Mouse (Mus musculus) yolk sac, embryonic 10.5 days (tissue): ENCODE measurements around the gene Arsg.

Experiments used
- DNase-seq: peaks from one replicate; pipeline ENCODE4 v3.0.0-alpha.2; 2017; ENCODE audit warnings: low spot score

Arsg gene

DNA sequence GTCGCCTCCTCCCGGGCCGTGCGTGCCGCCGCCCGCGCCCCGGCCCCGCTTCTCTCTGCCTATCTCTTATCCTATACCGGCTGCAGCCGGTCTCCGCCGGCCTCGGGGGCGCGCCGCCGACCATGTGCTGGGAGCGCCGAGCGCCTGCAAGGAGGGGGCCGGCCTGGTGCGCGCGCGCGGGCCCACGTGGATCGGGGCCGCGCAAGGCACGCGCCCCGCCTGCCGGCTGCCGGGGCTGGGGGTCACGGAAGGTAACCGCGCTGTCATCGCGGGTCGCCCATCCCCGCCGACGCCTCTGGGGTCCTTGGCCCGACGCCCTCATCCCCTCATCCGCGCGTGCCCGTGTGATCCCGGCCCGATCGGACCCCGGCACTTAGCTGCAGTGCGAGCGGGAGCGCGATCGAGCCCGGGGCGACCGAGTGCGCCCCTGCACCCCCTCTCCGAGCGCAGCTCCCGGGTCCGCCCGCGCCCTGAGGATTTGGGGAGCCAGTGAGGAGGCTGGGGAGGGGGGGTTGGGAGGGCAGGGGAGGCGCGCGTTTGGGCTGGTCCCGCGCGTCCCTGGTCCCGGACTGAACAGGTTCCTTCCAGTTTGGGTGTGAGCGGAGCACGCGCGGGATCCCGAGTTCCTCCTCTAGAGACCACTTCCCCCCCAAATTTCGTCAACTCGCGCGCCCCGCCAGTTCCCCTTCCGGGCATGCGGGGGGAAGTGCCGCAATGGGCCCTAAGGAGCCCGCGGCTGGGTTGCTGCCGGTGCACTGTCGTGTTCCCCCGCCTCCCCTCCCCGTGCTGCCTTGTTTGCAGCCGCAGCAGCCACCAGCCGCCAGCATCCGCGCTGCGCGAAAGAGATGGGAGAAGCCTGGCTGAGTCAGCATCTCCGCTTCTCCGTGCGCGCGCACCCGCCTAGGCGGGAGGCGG lies at the start of gene Arsg, which contains the start of gene Slc16a6:
Gene Arsg (plus strand): TSS at position 204 of the 915 bp plus-strand sequence.
Gene Slc16a6 (minus strand): TSS at position 428 of the 915 bp plus-strand sequence.
- DNase-seq: peak; percentile 95

DNA sequence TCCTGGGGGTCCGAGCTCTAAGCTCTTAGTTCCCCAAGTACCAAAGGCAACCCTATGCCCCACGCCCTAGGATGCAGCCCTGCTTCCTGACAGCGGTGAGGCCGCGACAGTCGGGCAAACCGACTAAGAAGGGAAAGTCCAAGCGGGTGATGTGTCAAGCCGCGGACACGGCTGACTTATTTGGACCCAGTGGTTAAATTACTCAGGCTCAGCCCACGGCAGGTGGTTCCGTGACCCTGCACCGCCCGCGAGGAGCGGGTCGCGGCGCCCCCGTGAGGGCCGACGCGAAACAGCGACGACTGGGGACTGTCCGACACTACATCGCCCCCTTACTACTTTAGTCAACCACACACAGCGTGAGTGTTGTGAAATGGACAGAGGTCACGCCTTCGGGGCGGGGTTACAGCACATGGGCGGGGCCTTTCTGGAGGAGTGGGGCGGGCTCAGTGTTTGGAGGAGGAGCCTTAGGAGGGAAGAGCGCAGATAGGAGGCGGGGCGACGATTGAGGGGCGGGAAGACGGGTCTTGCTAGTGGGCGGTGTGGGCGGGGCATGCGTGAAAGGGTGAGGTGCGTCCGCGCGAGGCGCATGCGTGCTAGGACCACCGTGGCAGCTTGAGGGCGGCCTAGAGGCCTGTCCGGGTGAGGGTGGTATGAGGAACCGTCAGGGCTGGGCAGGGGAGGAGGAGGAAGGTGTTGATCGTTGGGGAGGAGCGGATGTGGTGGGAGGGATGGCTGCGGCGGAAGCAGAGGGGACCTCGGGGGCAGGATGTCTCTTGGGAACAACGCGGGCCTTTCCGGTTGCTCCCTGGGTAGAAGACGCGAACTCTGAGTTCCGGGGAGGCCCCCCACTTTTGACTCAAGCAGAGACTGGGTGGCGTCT lies 47.5 kb upstream of the Arsg start, which contains the start of gene Amz2:
Gene Amz2 (plus strand): TSS at position 555 of the 880 bp plus-strand sequence.
- DNase-seq: peak; percentile 100

- no peak for DNase-seq
These were observed 46.9 kb upstream of the Arsg start for GRCm38 (mm10) chr11:109426272-109426586.

DNA sequence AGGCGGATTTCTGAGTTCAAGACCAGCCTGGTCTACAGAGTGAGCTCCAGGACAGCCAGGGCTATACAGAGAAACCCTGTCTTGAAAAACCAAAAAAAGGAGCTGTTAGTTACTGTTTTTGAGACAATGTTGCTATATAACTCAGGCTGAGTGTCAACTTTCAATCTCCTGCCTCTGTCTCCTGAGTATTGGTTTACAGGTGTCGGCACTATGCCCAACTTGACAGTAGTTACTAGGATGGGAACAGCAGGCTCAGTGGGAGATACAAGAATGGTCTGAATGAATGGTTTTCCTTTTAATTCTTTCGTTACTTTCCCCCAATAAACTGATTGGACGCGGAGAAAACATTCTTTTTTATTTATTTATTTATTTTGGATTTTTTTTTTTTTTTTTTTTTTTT lies 45.8 kb upstream of the Arsg start:
- no peak for DNase-seq

GRCm38 (mm10) chr11:109434233-109434798 lies 38.9 kb upstream of the Arsg start:
- DNase-seq: no peak

- DNase-seq: no peak
These were observed 36.3 kb upstream of the Arsg start for GRCm38 (mm10) chr11:109436889-109437288.

GRCm38 (mm10) chr11:109439209-109439608 lies 34.0 kb upstream of the Arsg start:
- no peak for DNase-seq

GRCm38 (mm10) chr11:109439829-109440340 lies 33.3 kb upstream of the Arsg start:
- peak; percentile 65 for DNase-seq

GRCm38 (mm10) chr11:109440641-109441040 lies 32.5 kb upstream of the Arsg start:
- DNase-seq: no peak

GRCm38 (mm10) chr11:109441119-109441518 lies 32.1 kb upstream of the Arsg start:
- no peak for DNase-seq

- DNase-seq: no peak
These were observed 30.9 kb upstream of the Arsg start for GRCm38 (mm10) chr11:109442166-109442730.

GRCm38 (mm10) chr11:109443468-109444263 lies 29.5 kb upstream of the Arsg start:
- no peak for DNase-seq

GRCm38 (mm10) chr11:109444600-109444999 lies 28.6 kb upstream of the Arsg start:
- no peak for DNase-seq

DNA sequence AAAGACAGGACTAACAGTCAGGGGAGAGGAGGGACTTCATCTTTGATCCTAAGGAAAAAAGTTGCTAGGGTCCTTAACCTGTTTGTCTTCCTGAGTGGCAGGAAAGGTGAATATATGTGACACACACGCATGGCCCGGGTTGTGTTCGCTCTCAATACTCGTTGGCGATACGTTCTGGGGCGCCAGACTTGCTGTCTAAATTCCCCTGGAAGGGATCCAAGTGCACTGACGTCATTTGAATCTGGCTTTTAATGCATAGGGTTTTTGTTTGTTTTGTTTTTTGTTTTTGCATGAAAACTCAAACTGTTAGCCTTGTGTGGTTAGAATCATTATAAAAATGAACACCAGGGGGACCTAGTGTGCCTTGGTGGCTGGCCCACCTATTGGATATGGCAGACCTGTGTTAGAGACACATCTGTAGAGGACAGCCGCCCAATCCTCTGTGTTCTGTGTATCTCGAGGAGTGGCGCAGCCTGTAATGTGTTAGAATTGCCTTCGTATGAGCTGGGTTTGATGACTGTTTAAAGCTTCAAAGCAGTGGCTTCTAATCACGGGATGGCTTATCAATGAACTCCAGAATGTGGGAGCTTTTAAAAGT lies 27.6 kb upstream of the Arsg start:
- DNase-seq: no peak

GRCm38 (mm10) chr11:109451169-109451568 lies 22.0 kb upstream of the Arsg start:
- DNase-seq: no peak

GRCm38 (mm10) chr11:109456261-109456660 lies 16.9 kb upstream of the Arsg start:
- DNase-seq: no peak

DNA sequence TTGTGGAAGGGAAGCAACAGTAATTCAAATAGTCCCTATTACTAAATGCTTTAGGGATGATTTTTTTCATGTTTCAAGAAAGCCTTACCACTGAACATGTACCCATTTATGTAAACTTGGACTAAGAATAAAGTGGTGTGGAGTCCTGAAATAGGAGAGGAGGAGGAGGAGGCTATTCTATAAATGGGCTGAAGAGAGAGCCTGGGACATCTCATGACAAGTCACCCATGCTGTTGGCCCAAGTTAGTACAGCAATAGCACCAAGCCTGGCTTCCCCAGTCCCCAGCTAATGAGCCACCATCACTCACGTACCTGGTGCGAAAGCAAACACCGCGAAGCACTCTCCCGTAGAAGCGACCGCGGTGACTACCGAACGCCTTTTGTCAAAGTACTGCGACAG lies 15.0 kb upstream of the Arsg start:
- no peak for DNase-seq

DNA sequence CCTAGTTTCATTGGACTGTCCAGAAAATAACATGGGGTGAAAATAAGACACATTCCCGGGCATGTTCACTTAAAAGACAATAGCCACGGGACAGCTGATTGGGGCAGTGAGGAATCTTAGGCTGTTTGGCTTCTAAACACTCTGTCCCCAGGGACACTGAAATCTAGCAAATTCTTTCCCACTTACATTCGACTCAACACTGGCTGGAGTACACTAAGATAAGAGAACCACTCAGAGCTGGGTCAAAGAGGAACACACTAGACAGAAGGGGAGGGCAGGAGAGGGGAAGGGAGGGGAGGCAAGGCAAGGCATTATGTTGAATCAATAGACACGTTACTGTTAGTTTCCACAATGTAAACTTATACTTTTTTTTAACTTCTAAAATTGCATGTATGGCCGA lies 12.6 kb upstream of the Arsg start:
- no peak for DNase-seq

GRCm38 (mm10) chr11:109465068-109465467 lies 8.1 kb upstream of the Arsg start:
- DNase-seq: no peak

- no peak for DNase-seq
These were observed 6.2 kb upstream of the Arsg start for GRCm38 (mm10) chr11:109466987-109467386.

GRCm38 (mm10) chr11:109468133-109468532 lies 5.0 kb upstream of the Arsg start:
- no peak for DNase-seq
